Mouse (Mus musculus) CH12.LX (cell line): ENCODE measurements around the gene Ppp1r8. TPM values are rescaled to one million over a fixed set of nuclear protein-coding genes. Genes with fewer than 3 reads are reported as not detected.
A peak's percentile ranks its signal among the peaks of the same experiment; 100 is the strongest.

Experiments
- DNase-seq: peaks from one replicate; pipeline ENCODE4 v3.0.0-alpha.2; 2013; ENCODE audit errors: extremely low read depth
- H3K27ac ChIP-seq: 2 replicates; pipeline ENCODE4 v1.5.1; 2012; ENCODE audit warnings: low read depth, mild to moderate bottlenecking, control low read depth, moderate library complexity; ENCODE audit not compliant: insufficient read depth
- H3K27me3 ChIP-seq: replicated peaks from 2 replicates; pipeline ENCODE3; 2012; ENCODE audit warnings: inconsistent platforms
- H3K36me3 ChIP-seq, 2 experiments: replicated peaks in 1 of 2; 2 replicates each; pipeline versions ENCODE3 to v1.6.1; 2012; ENCODE audit warnings: inconsistent platforms in 1 of 2, low read length in 1 of 2, mild to moderate bottlenecking in 1 of 2, mixed read lengths in 1 of 2, moderate library complexity in 1 of 2; ENCODE audit not compliant: control insufficient read depth in 1 of 2, insufficient read depth in 1 of 2
- H3K4me1 ChIP-seq, 2 experiments: 2 replicates each; pipeline ENCODE4 v1.6.1; 2012; ENCODE audit warnings: inconsistent platforms in 1 of 2, moderate library complexity in 1 of 2; ENCODE audit not compliant: insufficient read depth in 2 of 2, control insufficient read depth in 1 of 2
- H3K4me2 ChIP-seq: 2 replicates; pipeline ENCODE4 v1.6.1; 2012; ENCODE audit warnings: low read depth, mild to moderate bottlenecking, control low read depth; ENCODE audit not compliant: poor library complexity, insufficient read depth, severe bottlenecking
- H3K4me3 ChIP-seq, 3 experiments: fragments of 150-350 bp in 1 of 3; sonication (generic) in 1 of 3; replicated peaks in 1 of 3; 2 replicates each; pipeline versions ENCODE3 to v1.5.1; 2011 to 2012; ENCODE audit warnings: low read depth in 2 of 3, low read length in 2 of 3, mild to moderate bottlenecking in 2 of 3, moderate library complexity in 2 of 3, control low read depth in 1 of 3, improper control_type of control experiment in 1 of 3, inconsistent platforms in 1 of 3, mixed read lengths in 1 of 3; ENCODE audit not compliant: poor library complexity in 1 of 3
- H3K79me2 ChIP-seq: replicated peaks from 2 replicates; pipeline ENCODE4 v1.6.1; 2012; ENCODE audit warnings: mild to moderate bottlenecking, moderate library complexity; ENCODE audit not compliant: control insufficient read depth, poor library complexity, insufficient read depth, severe bottlenecking; ENCODE audit errors: extremely low read depth
- H3K9ac ChIP-seq: 2 replicates; pipeline ENCODE4 v1.6.1; 2012; ENCODE audit warnings: low read depth, mild to moderate bottlenecking, control low read depth, moderate library complexity; ENCODE audit not compliant: insufficient read depth
- H3K9me3 ChIP-seq: replicated peaks from 2 replicates; pipeline ENCODE3; 2012; ENCODE audit warnings: low read length, inconsistent platforms, mixed read lengths
- BHLHE40 ChIP-seq: IDR thresholded peaks from 2 replicates; pipeline ENCODE4 v1.6.1; 2011; ENCODE audit warnings: mild to moderate bottlenecking, low read depth, low read length, improper control_type of control experiment
- CHD2 ChIP-seq: IDR thresholded peaks from 2 replicates; pipeline ENCODE4 v1.6.1; 2011; ENCODE audit warnings: low read length, improper control_type of control experiment
- ELF1 ChIP-seq: IDR thresholded peaks from 2 replicates; pipeline ENCODE4 v1.6.1; 2014; ENCODE audit warnings: low read depth, mild to moderate bottlenecking, inconsistent platforms, low read length, improper control_type of control experiment
- EP300 ChIP-seq: IDR thresholded peaks from 2 replicates; pipeline ENCODE4 v1.6.1; 2011; ENCODE audit warnings: low read length, improper control_type of control experiment
- ETS1 ChIP-seq: conservative IDR thresholded peaks from 2 replicates; pipeline ENCODE4 v1.6.1; 2012; ENCODE audit warnings: low read depth, mild to moderate bottlenecking, inconsistent platforms, low read length, improper control_type of control experiment, moderate library complexity
- GABPA ChIP-seq: IDR thresholded peaks from 2 replicates; pipeline ENCODE4 v1.6.1; 2012; ENCODE audit warnings: low read depth, low read length, improper control_type of control experiment, inconsistent platforms; ENCODE audit not compliant: insufficient replicate concordance
- HCFC1 ChIP-seq: IDR thresholded peaks from 2 replicates; pipeline ENCODE4 v1.6.1; 2012; ENCODE audit warnings: low read depth, mild to moderate bottlenecking, inconsistent platforms, low read length, improper control_type of control experiment
- IRF4 ChIP-seq: IDR thresholded peaks from 2 replicates; pipeline ENCODE4 v1.6.1; 2014; ENCODE audit warnings: low read depth, mild to moderate bottlenecking, inconsistent platforms, low read length, improper control_type of control experiment
- JUND ChIP-seq: conservative IDR thresholded peaks from 2 replicates; pipeline ENCODE4 v1.6.1; 2011; ENCODE audit warnings: low read depth, low read length, improper control_type of control experiment
- KAT2A ChIP-seq: IDR thresholded peaks from 2 replicates; pipeline ENCODE4 v1.6.1; 2012; ENCODE audit warnings: low read length, improper control_type of control experiment, inconsistent platforms; ENCODE audit not compliant: insufficient replicate concordance
- MAFK ChIP-seq: IDR thresholded peaks from 2 replicates; pipeline ENCODE4 v1.6.1; 2011; ENCODE audit warnings: low read length, improper control_type of control experiment; ENCODE audit not compliant: insufficient replicate concordance
- MAX ChIP-seq: IDR thresholded peaks from 2 replicates; pipeline ENCODE4 v1.6.1; 2011; ENCODE audit warnings: low read length, improper control_type of control experiment
- MEF2A ChIP-seq: IDR thresholded peaks from 2 replicates; pipeline ENCODE4 v1.6.1; 2014; ENCODE audit warnings: low read depth, mild to moderate bottlenecking, inconsistent platforms, low read length, improper control_type of control experiment, borderline replicate concordance
- MXI1 ChIP-seq: IDR thresholded peaks from 2 replicates; pipeline ENCODE4 v1.6.1; 2011; ENCODE audit warnings: mild to moderate bottlenecking, low read depth, low read length, improper control_type of control experiment
- MYC ChIP-seq: IDR thresholded peaks from 2 replicates; pipeline ENCODE4 v1.6.1; 2011; ENCODE audit warnings: low read depth, mild to moderate bottlenecking, improper control_type of control experiment, low read length
- NRF1 ChIP-seq: IDR thresholded peaks from 2 replicates; pipeline ENCODE4 v1.6.1; 2014; ENCODE audit warnings: low read depth, mild to moderate bottlenecking, inconsistent platforms, low read length, improper control_type of control experiment, moderate library complexity
- PAX5 ChIP-seq: IDR thresholded peaks from 2 replicates; pipeline ENCODE4 v1.6.1; 2012; ENCODE audit warnings: low read length, inconsistent platforms, mixed read lengths
- POLR2A ChIP-seq: IDR thresholded peaks from 2 replicates; pipeline ENCODE4 v1.6.1; 2011; ENCODE audit warnings: low read depth, mild to moderate bottlenecking, improper control_type of control experiment, low read length
- POLR2AphosphoS2 ChIP-seq: IDR thresholded peaks from 2 replicates; pipeline ENCODE4 v1.6.1; 2011; ENCODE audit warnings: low read depth, low read length, improper control_type of control experiment
- SIN3A ChIP-seq: IDR thresholded peaks from 2 replicates; pipeline ENCODE4 v1.6.1; 2012; ENCODE audit warnings: low read length, improper control_type of control experiment, inconsistent platforms
- SMC3 ChIP-seq: IDR thresholded peaks from 2 replicates; pipeline ENCODE4 v1.6.1; 2011; ENCODE audit warnings: low read depth, low read length, improper control_type of control experiment
- TBP ChIP-seq: conservative IDR thresholded peaks from 2 replicates; pipeline ENCODE4 v1.6.1; 2011; ENCODE audit warnings: low read depth, low read length, improper control_type of control experiment
- TCF12 ChIP-seq: IDR thresholded peaks from 2 replicates; pipeline ENCODE4 v1.6.1; 2014; ENCODE audit warnings: low read depth, mild to moderate bottlenecking, inconsistent platforms, low read length, improper control_type of control experiment
- UBTF ChIP-seq: IDR thresholded peaks from 2 replicates; pipeline ENCODE4 v1.6.1; 2012; ENCODE audit warnings: low read depth, mild to moderate bottlenecking, inconsistent platforms, low read length, improper control_type of control experiment, moderate library complexity
- USF1 ChIP-seq: IDR thresholded peaks from 2 replicates; pipeline ENCODE4 v1.6.1; 2014; ENCODE audit warnings: low read depth, mild to moderate bottlenecking, inconsistent platforms, low read length, improper control_type of control experiment
- ZC3H11A ChIP-seq: IDR thresholded peaks from 2 replicates; pipeline ENCODE4 v1.6.1; 2012; ENCODE audit warnings: low read depth, mild to moderate bottlenecking, inconsistent platforms, low read length, improper control_type of control experiment
- ZMIZ1 ChIP-seq: IDR thresholded peaks from 2 replicates; pipeline ENCODE4 v1.6.1; 2012; ENCODE audit warnings: low read depth, mild to moderate bottlenecking, inconsistent platforms, low read length, improper control_type of control experiment
- ZNF384 ChIP-seq: IDR thresholded peaks from 2 replicates; pipeline ENCODE4 v1.6.1; 2012; ENCODE audit warnings: low read depth, low read length, improper control_type of control experiment, inconsistent platforms
- dilution Hi-C: fragments of 300-500 bp; cut with MboI; formaldehyde crosslinking; loops from 2 replicates; pipeline ENCODE4 v1.14.3; 2020; ENCODE audit warnings: low sequenced_read_pairs; ENCODE audit not compliant: extremely low pct_unique_long_range_greater_than_20kb, extremely low pct_ligation_motif_present
- in situ Hi-C: fragments of 300-500 bp; cut with MboI; formaldehyde crosslinking; loops from 3 replicates; pipeline ENCODE4 v1.14.3; 2019; ENCODE audit warnings: low sequenced_read_pairs, low pct_ligation_motif_present, low pct_unique_long_range_greater_than_20kb, mixed read lengths
- polyA plus RNA-seq: library from polyadenylated mRNA; unstranded; fragments of >175 nt; gene quantifications from 2 replicates; pipeline ENCODE4 v1.2.1, GENCODE M21; 2012; ENCODE audit warnings: low read depth; ENCODE audit not compliant: insufficient read length
- total RNA-seq, 2 experiments: library from RNA; depleted of rRNA; stranded (reverse); fragments of 300-350 nt in 1 of 2; fragments of >200 nt in 1 of 2; gene quantifications; 2 replicates each; pipeline ENCODE4 v1.2.3; 2012 to 2014

Ppp1r8 gene
- total and polyA plus RNA-seq, 3 experiments: 89.0 to 141 (median 107) TPM

DNA sequence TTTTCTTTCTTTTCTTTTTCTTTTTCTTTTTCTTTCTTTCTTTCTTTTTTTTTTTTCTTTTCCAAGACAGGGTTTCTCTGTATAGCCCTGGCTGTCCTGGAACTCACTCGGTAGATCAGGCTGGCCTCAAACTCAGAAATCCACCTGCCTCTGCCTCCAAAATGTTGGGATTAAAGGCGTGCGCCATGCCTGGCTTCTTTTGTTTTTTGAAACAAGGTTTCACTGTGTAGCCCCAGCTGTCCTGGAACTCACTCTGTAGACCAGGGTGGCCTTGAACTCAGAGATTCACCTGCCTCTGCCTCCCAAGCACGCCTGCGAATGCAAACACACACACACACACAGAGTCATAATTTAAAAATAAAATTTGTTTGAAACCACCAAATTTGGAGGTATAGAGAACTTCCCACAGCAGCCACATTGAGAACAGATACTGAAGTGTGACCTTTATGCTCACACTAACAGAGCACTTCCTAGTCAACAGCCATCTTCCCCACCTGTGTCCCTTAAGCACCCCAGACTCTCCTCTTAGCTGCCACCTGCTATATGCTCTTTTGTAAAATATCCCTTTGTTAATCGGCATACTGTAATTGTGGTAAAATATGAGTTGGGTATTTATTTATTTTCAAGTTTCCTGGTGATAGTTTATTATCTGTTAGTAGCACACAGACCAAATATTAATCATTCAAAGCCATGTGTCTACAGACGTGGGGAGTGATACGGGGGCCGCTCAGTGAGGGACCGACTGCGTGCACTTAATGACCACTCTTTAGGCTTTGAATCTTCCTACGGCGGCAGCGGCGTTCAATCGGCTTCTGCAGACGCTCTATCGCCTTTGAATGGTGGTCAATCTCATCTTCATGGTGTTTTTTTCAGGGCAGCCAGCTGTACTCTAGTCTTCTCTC, 41.5 kb downstream of the Ppp1r8 start:
- Histone ChIP-seq H3K27ac (peak overlapping the region; percentile 98), H3K4me1 (peaks cover 8 to 61% of the 10 kb centered on the region in 2 experiments), H3K9ac (peak overlapping the region; percentile 91), H3K9me3 (no peaks in the 10 kb centered on the region), H3K27me3 (no peaks in the 10 kb centered on the region), H3K4me3 (peak overlapping the region in 2 of 3 experiments; percentile 43 to 52), H3K4me2 (peak overlapping the region; percentile 90), H3K36me3 (no peaks in the 10 kb centered on the region), H3K79me2 (no peaks in the 10 kb centered on the region)
- dilution Hi-C loops: no loop called here
- TF ChIP-seq ZMIZ1: no peak
- TF ChIP-seq BHLHE40: peak; percentile 31; the same call in 1 of the 2 replicates
- no peak for TF ChIP-seq ZC3H11A
- TF ChIP-seq TCF12: 0 out of 2 replicates have a peak, but pooled peaks have one; percentile 17
- peak; percentile 39; the same call in 1 of the 2 replicates for TF ChIP-seq MYC
- peak; percentile 30; the same call in 1 of the 2 replicates for TF ChIP-seq EP300
- peak; percentile 64 for TF ChIP-seq ELF1
- no peak for TF ChIP-seq KAT2A
- TF ChIP-seq POLR2AphosphoS2: no peak
- no peak for TF ChIP-seq IRF4
- TF ChIP-seq PAX5: no peak
- TF ChIP-seq ETS1: peak; percentile 18; the same call in 1 of the 2 replicates
- TF ChIP-seq SIN3A: no peak
- no peak for TF ChIP-seq MXI1
- no peak for TF ChIP-seq ZNF384
- TF ChIP-seq MAX: peak; percentile 26; the same call in 1 of the 2 replicates
- TF ChIP-seq NRF1: no peak
- 0 out of 2 replicates have a peak, but pooled peaks have one; percentile 9 for TF ChIP-seq MAFK
- TF ChIP-seq JUND: 0 out of 2 replicates have a peak, but pooled peaks have one; percentile 48
- in situ Hi-C loops: no loop called here
- no peak for DNase-seq

GRCm38 (mm10) chr4:132799845-132800244, 43.1 kb downstream of the Ppp1r8 start:
- Histone ChIP-seq H3K4me2 (no peak overlapping the region), H3K27ac (peak overlapping the region; percentile 88), H3K27me3 (no peaks in the 10 kb centered on the region), H3K4me1 (peaks cover 8 to 52% of the 10 kb centered on the region in 2 experiments), H3K79me2 (peaks cover 12% of the 10 kb centered on the region), H3K4me3 (no peak overlapping the region), H3K9ac (no peak overlapping the region), H3K36me3 (no peaks in the 10 kb centered on the region), H3K9me3 (no peaks in the 10 kb centered on the region)
- DNase-seq: peak; percentile 82
- dilution Hi-C loops (no loop called here), in situ Hi-C loops (no loop called here)
- TF ChIP-seq MXI1 (peak; percentile 29; the same call in 1 of the 2 replicates), SMC3 (peak; percentile 64), MAX (peak; percentile 60; the same call in 1 of the 2 replicates), KAT2A (no peak), ELF1 (no peak), MEF2A (peak; percentile 84), TBP (no peak), MYC (no peak; the same call in 1 of the 2 replicates), ZMIZ1 (no peak), JUND (peak; percentile 98), POLR2A (no peak), POLR2AphosphoS2 (no peak), UBTF (no peak), HCFC1 (no peak; the same call in 1 of the 2 replicates), BHLHE40 (peak; percentile 72), CHD2 (peak; percentile 86), IRF4 (peak; percentile 98), GABPA (no peak), USF1 (no peak), ZNF384 (peak; percentile 75; the same call in 1 of the 2 replicates)
